Mouse (Mus musculus) Patski (cell line): ENCODE measurements at regions not wholly inside any gene's neighbourhood (a gene's known extent, or its start where the extent isn't known, plus 50 kb on each side); places are given as distances from the start of the nearest gene placed in this dataset.
"Not testable (repeated sequence)": the region's sequence is repeated elsewhere in the genome, so short reads cannot be mapped to it uniquely, and the experiment has no call there.

Source experiments
- ATAC-seq: fragments of 100-300 bp; one replicate; pipeline ENCODE4 v1.8.0; 2021
- CTCF ChIA-PET: fragments of 350-600 bp; sonication (Branson Sonifier 250); formaldehyde crosslinking; loops from one replicate; lab custom pipeline; 2022; ENCODE audit warnings: inconsistent platforms; lab: Charles Lee
- POLR2A ChIA-PET: fragments of 350-600 bp; sonication (Branson Sonifier 250); formaldehyde crosslinking; loops from one replicate; lab custom pipeline; 2022; ENCODE audit warnings: antibody characterized with exemption, inconsistent platforms; lab: Charles Lee
- DNase-seq: peaks from one replicate; pipeline ENCODE4 v3.0.0-alpha.2; 2011; ENCODE audit warnings: low read depth, low spot score
- H3K27me3 ChIP-seq: fragments of 371-371 bp; one replicate; pipeline ENCODE4 v1.5.1; 2021
- CTCF ChIP-seq: fragments of 100-300 bp; IDR thresholded peaks from one replicate; pipeline ENCODE4 v1.5.1; 2021
- in situ Hi-C: fragments of 300-500 bp; cut with MboI; formaldehyde crosslinking; loops from 3 replicates; pipeline ENCODE4 v1.11.1; 2018; ENCODE audit warnings: low pct_unique_long_range_greater_than_20kb, mixed read lengths

GRCm38 (mm10) chr14:74252189-74253145 is 388.2 kb upstream of the Htr2a start:
- H3K27me3 ChIP-seq, result no peaks in the 10 kb centered on the region
- in situ Hi-C loops, result no loop called here
- ChIA-PET CTCF (no interaction called here), POLR2A (no interaction called here)
- no peak for TF ChIP-seq CTCF
- DNase-seq (no peak), ATAC-seq (no peak)

- DNase-seq (no peak), ATAC-seq (no peak)
- in situ Hi-C loops, result no loop called here
- ChIA-PET CTCF (no interaction called here), POLR2A (no interaction called here)
- no peaks in the 10 kb centered on the region for H3K27me3 ChIP-seq
- TF ChIP-seq CTCF, result no peak
These were observed 385.6 kb upstream of the Htr2a start for GRCm38 (mm10) chr14:74255000-74255399.

GRCm38 (mm10) chr14:74259437-74259836 is 381.2 kb upstream of the Htr2a start:
- ATAC-seq, result no peak
- H3K27me3 ChIP-seq, result no peaks in the 10 kb centered on the region
- no peak for DNase-seq
- no peak for TF ChIP-seq CTCF
- ChIA-PET POLR2A (no interaction called here), CTCF (no interaction called here)
- in situ Hi-C loops, result no loop called here

- H3K27me3 ChIP-seq, result no peaks in the 10 kb centered on the region
- POLR2A ChIA-PET, result no interaction called here
- DNase-seq (no peak), ATAC-seq (no peak)
- CTCF ChIA-PET, result no interaction called here
- in situ Hi-C loops, result no loop called here
- TF ChIP-seq CTCF, result no peak
These were observed 373.6 kb upstream of the Htr2a start for GRCm38 (mm10) chr14:74267086-74267485.

GRCm38 (mm10) chr14:74294560-74294959 is 346.1 kb upstream of the Htr2a start:
- CTCF ChIA-PET, result interaction anchor here (1.3 to 1.5 kb wide), 2 partner anchors 9 to 30 kb away, joined by 3 read pairs; no protein-coding TSS in a partner anchor
- H3K27me3 ChIP-seq, result no peaks in the 10 kb centered on the region
- POLR2A ChIA-PET, result no interaction called here
- TF ChIP-seq CTCF, result no peak
- in situ Hi-C loops, result no loop called here
- DNase-seq (peak; percentile 9), ATAC-seq (no peak)

- TF ChIP-seq CTCF, result no peak
- CTCF ChIA-PET, result no interaction called here
- H3K27me3 ChIP-seq, result no peaks in the 10 kb centered on the region
- no peak for ATAC-seq
- DNase-seq, result no peak
- POLR2A ChIA-PET, result no interaction called here
- in situ Hi-C loops, result no loop called here
These were observed 336.2 kb upstream of the Htr2a start for GRCm38 (mm10) chr14:74304483-74304882.

GRCm38 (mm10) chr14:74306717-74307307 is 333.8 kb upstream of the Htr2a start:
- CTCF ChIA-PET, result no interaction called here
- no peaks in the 10 kb centered on the region for H3K27me3 ChIP-seq
- DNase-seq, result no peak
- in situ Hi-C loops, result no loop called here
- POLR2A ChIA-PET, result no interaction called here
- ATAC-seq, result no peak
- TF ChIP-seq CTCF, result no peak

- peak; percentile 9 for DNase-seq
- in situ Hi-C loops, POLR2A ChIA-PET: not testable (repeated sequence)
These were observed 331.2 kb upstream of the Htr2a start for GRCm38 (mm10) chr14:74309451-74309850.

GRCm38 (mm10) chr14:74327291-74327690 is 313.3 kb upstream of the Htr2a start:
- POLR2A ChIA-PET, result no interaction called here
- DNase-seq (no peak), ATAC-seq (no peak)
- H3K27me3 ChIP-seq, result no peaks in the 10 kb centered on the region
- TF ChIP-seq CTCF, result no peak
- CTCF ChIA-PET, result interaction anchor here (1.0 kb wide), 2 partner anchors 14 to 25 kb away, joined by 3 read pairs; no protein-coding TSS in a partner anchor
- in situ Hi-C loops, result no loop called here

More at GRCm38 (mm10) chr14:74309451-74309850, 331.2 kb upstream of the Htr2a start:
- ATAC-seq, H3K27me3 ChIP-seq, CTCF ChIA-PET: not testable (repeated sequence)

- in situ Hi-C loops, result no loop called here
- no peak for TF ChIP-seq CTCF
These were observed 289.9 kb upstream of the Htr2a start for GRCm38 (mm10) chr14:74350751-74351150.

GRCm38 (mm10) chr14:74352286-74352685 is 288.4 kb upstream of the Htr2a start:
- H3K27me3 ChIP-seq, result no peaks in the 10 kb centered on the region
- POLR2A ChIA-PET, result no interaction called here
- no peak for TF ChIP-seq CTCF
- CTCF ChIA-PET, result interaction anchor here (1.3 kb wide), 1 partner anchor 15 kb away, joined by 3 read pairs; no protein-coding TSS in a partner anchor
- no peak for DNase-seq
- in situ Hi-C loops, result no loop called here
- ATAC-seq, result no peak

More at GRCm38 (mm10) chr14:74350751-74351150, 289.9 kb upstream of the Htr2a start:
- CTCF ChIA-PET, result interaction anchor here (0.8 kb wide), 1 partner anchor 19 kb away, joined by 3 read pairs; no protein-coding TSS in a partner anchor
- no peaks in the 10 kb centered on the region for H3K27me3 ChIP-seq
- ATAC-seq (no peak), DNase-seq (no peak)
- POLR2A ChIA-PET, result interaction anchor here (0.5 kb wide), 1 partner anchor 190 kb away, joined by 4 read pairs; no protein-coding TSS in a partner anchor
